25 mouse cellular contexts compared by ENCODE assay signal in genomic region chr16:14475001-14475400, GRCm38 (mm10).
DNase-seq lines count a peak whose midpoint lies in the region; ATAC-seq lines count a peak whose summit lies in the region.
"Had no signal": no experiment of that assay in that cellular context is flagged by ENCODE, and none has a peak within 500 bp of the region (broad histone marks: within the 10 kb centered on the region; RNA-seq: fewer than 3 reads in every experiment).

No protein-coding gene starts in this region.

- H3K9ac ChIP-seq in kidney, embryonic 14.5 days (ENCODE audit: low read depth, low read length) = no peak overlapping the region
- H3K9ac ChIP-seq: embryonic facial prominence, embryonic 12.5 days; forebrain, embryonic 13.5 days had no signal

- WGBS in kidney, embryonic 14.5 days = 96% methylated on average over 2 of the region's 2 CpGs

- no peak overlapping the region for H3K4me3 ChIP-seq in kidney, embryonic 14.5 days (ENCODE audit: low read length)
- H3K4me3 ChIP-seq: embryonic facial prominence, embryonic 10.5 days; embryonic facial prominence, embryonic 12.5 days; forebrain, embryonic 13.5 days had no signal

- peak; percentile 54 for DNase-seq in heart, adult 11 months
- DNase-seq in heart, adult 18-20 months = no peak
- DNase-seq in kidney, adult 11 months = peak; percentile 7
- no peak for DNase-seq in kidney, postnatal 25 days
- peak; percentile 20 for DNase-seq in kidney, adult 9 months
- DNase-seq in testis, postnatal 10 days (ENCODE audit: low spot score) = peak; percentile 29
- no peak for DNase-seq in testis, postnatal 14 days (ENCODE audit: low spot score)
- DNase-seq: adrenal gland, adult 8-10 months; adrenal gland, postnatal 14 days; adrenal gland, postnatal 36 days; B cell, adult 2 months; cerebellum, adult 11-12 months; cerebellum, adult 2 months; cerebellum, adult 9-10 months; cerebellum, postnatal 10 days; cerebellum, postnatal 25 days had no signal

- no peaks in the 10 kb centered on the region for H3K4me1 ChIP-seq in kidney, embryonic 14.5 days (ENCODE audit: control insufficient read depth, insufficient read depth, low read length)
- H3K4me1 ChIP-seq: embryonic facial prominence, embryonic 10.5 days; embryonic facial prominence, embryonic 12.5 days; forebrain, embryonic 13.5 days had no signal

- H3K36me3 ChIP-seq in kidney, embryonic 14.5 days (ENCODE audit: control insufficient read depth, insufficient read depth, low read length) = peaks cover 32% of the 10 kb centered on the region; the same call in 1 of the 2 replicates

- H3K9me3 ChIP-seq in kidney, embryonic 14.5 days (ENCODE audit: control insufficient read depth, low read length) = no peaks in the 10 kb centered on the region
- H3K9me3 ChIP-seq: embryonic facial prominence, embryonic 10.5 days; embryonic facial prominence, embryonic 12.5 days; forebrain, embryonic 13.5 days; G1E had no signal

- no peak for ATAC-seq in kidney, embryonic 14.5 days (ENCODE audit: low FRiP score, low TSS enrichment)
- ATAC-seq: activated CD4-positive, CD25-positive, alpha-beta regulatory T cell, adult 4 months; CD4-positive, CD25-positive, alpha-beta regulatory T cell, adult 4 months; forebrain, embryonic 13.5 days; Patski had no signal

- no peak overlapping the region for H3K27ac ChIP-seq in kidney, embryonic 14.5 days (ENCODE audit: low read depth, low read length)
- H3K27ac ChIP-seq: embryonic facial prominence, embryonic 10.5 days; embryonic facial prominence, embryonic 12.5 days; forebrain, embryonic 13.5 days had no signal

- H3K27me3 ChIP-seq in kidney, embryonic 14.5 days (ENCODE audit: control insufficient read depth, insufficient read depth, low read length) = no peaks in the 10 kb centered on the region
- H3K27me3 ChIP-seq: CH12.LX; embryonic facial prominence, embryonic 12.5 days; forebrain, embryonic 13.5 days; Patski had no signal

- H3K4me2 ChIP-seq in kidney, embryonic 14.5 days (replicated peaks; ENCODE audit: low read depth, low read length) = no peak overlapping the region
- H3K4me2 ChIP-seq: embryonic facial prominence, embryonic 12.5 days; forebrain, embryonic 13.5 days had no signal

Comparison
In these comparisons a context has a peak if more than half of its experiments do, and no peak if none do; other contexts are left out.
1. DNase-seq: peak in heart, adult 11 months (single experiment), kidney, adult 11 months (single experiment), kidney, adult 9 months (single experiment) and testis, postnatal 10 days (single experiment); none in heart, adult 18-20 months (0 of 2), kidney, postnatal 25 days (0 of 2) and testis, postnatal 14 days (single experiment).